Comparison of ENCODE assay signal across 8 mouse cellular contexts in genomic region chr19:10524784-10525105, GRCm38 (mm10). TPM values are rescaled to one million over a fixed set of nuclear protein-coding genes. Genes with fewer than 3 reads are reported as not detected.
DNase-seq lines count a peak whose midpoint lies in the region; ATAC-seq and TF ChIP-seq lines count a peak whose summit lies in the region.

No protein-coding gene starts in this region.

- no peaks in the 10 kb centered on the region for H3K27me3 ChIP-seq in liver, adult 2 months (ENCODE audit: control insufficient read depth, insufficient read depth, low read length)
- H3K27me3 ChIP-seq in embryonic facial prominence, embryonic 13.5 days = no peaks in the 10 kb centered on the region
- no peaks in the 10 kb centered on the region for H3K27me3 ChIP-seq in intestine, embryonic 16.5 days (replicated peaks; ENCODE audit: control insufficient read depth, insufficient read depth, low read length)
- H3K27me3 ChIP-seq in neural tube, embryonic 14.5 days (ENCODE audit: control insufficient read depth, insufficient read depth, low read length) = no peaks in the 10 kb centered on the region

- H3K4me3 ChIP-seq in liver, adult 2 months (ENCODE audit: insufficient read depth, low read depth, low read length) = peak overlapping the region; percentile 81
- H3K4me3 ChIP-seq in embryonic facial prominence, embryonic 13.5 days = peak overlapping the region; percentile 94
- H3K4me3 ChIP-seq in intestine, embryonic 16.5 days (ENCODE audit: low read length) = peak overlapping the region; percentile 93
- H3K4me3 ChIP-seq in neural tube, embryonic 14.5 days (ENCODE audit: low read depth, low read length) = peak overlapping the region; percentile 98

- peaks cover 15% of the 10 kb centered on the region for H3K36me3 ChIP-seq in liver, adult 2 months (ENCODE audit: control insufficient read depth, insufficient read depth, low read length)
- H3K36me3 ChIP-seq in embryonic facial prominence, embryonic 13.5 days = peaks cover 13% of the 10 kb centered on the region
- 0 out of 2 replicates have a peak, but pooled peaks cover 3% of the 10 kb centered on the region for H3K36me3 ChIP-seq in intestine, embryonic 16.5 days (ENCODE audit: control insufficient read depth, insufficient read depth, low read length)
- H3K36me3 ChIP-seq in neural tube, embryonic 14.5 days (ENCODE audit: control insufficient read depth, insufficient read depth, low read length) = no peaks in the 10 kb centered on the region

- H3K79me2 ChIP-seq in liver, adult 2 months (ENCODE audit: control insufficient read depth, insufficient read depth, low read length) = peaks cover 20% of the 10 kb centered on the region

- TF ChIP-seq CTCF in liver, adult 2 months (IDR thresholded peaks at IDR 0.05; ENCODE audit: low read depth, low read length) = no peak

- peak overlapping the region; percentile 63 for H3K27ac ChIP-seq in liver, adult 2 months (replicated peaks; ENCODE audit: insufficient read depth, low read depth, low read length)
- peak overlapping the region; percentile 98 for H3K27ac ChIP-seq in embryonic facial prominence, embryonic 13.5 days
- H3K27ac ChIP-seq in intestine, embryonic 16.5 days (ENCODE audit: low read length) = peak overlapping the region; percentile 100
- peak overlapping the region; percentile 96 for H3K27ac ChIP-seq in neural tube, embryonic 14.5 days (ENCODE audit: low read depth, low read length)

- no peaks in the 10 kb centered on the region for H3K9me3 ChIP-seq in embryonic facial prominence, embryonic 13.5 days
- no peaks in the 10 kb centered on the region for H3K9me3 ChIP-seq in intestine, embryonic 16.5 days (ENCODE audit: control insufficient read depth, low read length)
- H3K9me3 ChIP-seq in neural tube, embryonic 14.5 days (ENCODE audit: control insufficient read depth, low read length) = no peaks in the 10 kb centered on the region

- ATAC-seq in embryonic facial prominence, embryonic 13.5 days (ENCODE audit: insufficient number of reproducible peaks, insufficient read depth, low FRiP score, low TSS enrichment, low read depth) = no peak
- ATAC-seq in intestine, embryonic 16.5 days = no peak
- no peak; the same call in 1 of the 2 replicates for ATAC-seq in neural tube, embryonic 14.5 days (ENCODE audit: low read depth)

- H3K4me2 ChIP-seq in embryonic facial prominence, embryonic 13.5 days = peak overlapping the region; percentile 74
- H3K4me2 ChIP-seq in intestine, embryonic 16.5 days (ENCODE audit: low read depth, low read length) = peak overlapping the region; percentile 57
- H3K4me2 ChIP-seq in neural tube, embryonic 14.5 days (ENCODE audit: low read depth, low read length) = peak overlapping the region; percentile 80

- under 1% methylated on average over 19 of the region's 19 CpGs for WGBS in liver, adult 2 months
- whole genome bisulfite sequencing in embryonic facial prominence, embryonic 13.5 days = 0% methylated on average over 19 of the region's 19 CpGs
- under 1% methylated on average over 19 of the region's 19 CpGs for WGBS in intestine, embryonic 16.5 days
- WGBS in neural tube, embryonic 14.5 days = under 1% methylated on average over 19 of the region's 19 CpGs

- TF ChIP-seq POLR2A in liver, adult 2 months (IDR thresholded peaks at IDR 0.05; ENCODE audit: extremely low read depth, insufficient read depth, low read length) = 0 out of 2 replicates have a peak, but pooled peaks have one; percentile 54

- peak overlapping the region; percentile 81 for H3K9ac ChIP-seq in liver, adult 2 months (ENCODE audit: low read depth, low read length)
- H3K9ac ChIP-seq in embryonic facial prominence, embryonic 13.5 days = peak overlapping the region; percentile 99
- H3K9ac ChIP-seq in intestine, embryonic 16.5 days (ENCODE audit: low read depth, low read length) = peak overlapping the region; percentile 100
- H3K9ac ChIP-seq in neural tube, embryonic 14.5 days (replicated peaks; ENCODE audit: low read depth, low read length) = peak overlapping the region; percentile 98

- H3K4me1 ChIP-seq in liver, adult 2 months (ENCODE audit: control insufficient read depth, insufficient read depth, low read length) = peaks cover 6% of the 10 kb centered on the region; the same call in 1 of the 2 replicates
- peaks cover 26% of the 10 kb centered on the region for H3K4me1 ChIP-seq in embryonic facial prominence, embryonic 13.5 days
- peaks cover 15% of the 10 kb centered on the region for H3K4me1 ChIP-seq in intestine, embryonic 16.5 days (ENCODE audit: control insufficient read depth, insufficient read depth, low read length)
- H3K4me1 ChIP-seq in neural tube, embryonic 14.5 days (ENCODE audit: control insufficient read depth, insufficient read depth, low read length) = peaks cover 17% of the 10 kb centered on the region

- DNase-seq in liver, adult 2 months (ENCODE audit: extremely low read depth, low read depth, low spot score) = no peak
- DNase-seq in liver = no peak
- no peak for DNase-seq in cerebellum, postnatal 14 days
- DNase-seq in yolk sac, embryonic 10.5 days (ENCODE audit: low spot score) = no peak
- no peak for DNase-seq in gastrocnemius, postnatal 25 days

RNA-seq across cellular contexts. Expression of gene Cpsf7, which starts 0.3 kb away (rescaled TPM):
- 10.0 and 12.2 TPM in 2 replicates for total RNA-seq in liver, adult 2 months (2014; rRNA removed)
- 15.0 and 19.9 TPM in 2 replicates for polyA plus RNA-seq in liver, adult 2 months (2012; rRNA removed)
- polyA plus RNA-seq in embryonic facial prominence, embryonic 13.5 days (2015; fragmentation: Nextera tagmentation; extraction: Ambion mirVana) = 48.3 and 50.1 TPM in 2 replicates
- polyA plus RNA-seq in intestine, embryonic 16.5 days (2015; fragmentation: Nextera tagmentation; extraction: Ambion mirVana) = 29.7 and 30.9 TPM in 2 replicates
- polyA plus RNA-seq in neural tube, embryonic 14.5 days (2014; fragmentation: Nextera tagmentation; extraction: Ambion mirVana) = 61.7 and 67.5 TPM in 2 replicates
- 10 to 100 TPM; 18.0 to 18.5 TPM for total RNA-seq in gastrocnemius, postnatal 25 days (2021)

RNA-seq across cellular contexts. Expression of gene Sdhaf2, which starts 1.2 kb away (rescaled TPM):
- 23.3 and 29.6 TPM in 2 replicates for total RNA-seq in liver, adult 2 months (2014; rRNA removed)
- polyA plus RNA-seq in liver, adult 2 months (2012; rRNA removed) = 14.2 and 15.7 TPM in 2 replicates
- 59.9 and 63.5 TPM in 2 replicates for polyA plus RNA-seq in embryonic facial prominence, embryonic 13.5 days (2015; fragmentation: Nextera tagmentation; extraction: Ambion mirVana)
- polyA plus RNA-seq in intestine, embryonic 16.5 days (2015; fragmentation: Nextera tagmentation; extraction: Ambion mirVana) = 57.4 and 60.9 TPM in 2 replicates
- 67.8 and 73.3 TPM in 2 replicates for polyA plus RNA-seq in neural tube, embryonic 14.5 days (2014; fragmentation: Nextera tagmentation; extraction: Ambion mirVana)
- total RNA-seq in gastrocnemius, postnatal 25 days (2021) = 10 to 100 TPM; 49.0 to 54.0 TPM

RNA-seq across cellular contexts. Expression of gene Tmem216, which starts 31.3 kb away (rescaled TPM):
- 3.7 and 5.3 TPM in 2 replicates for total RNA-seq in liver, adult 2 months (2014; rRNA removed)
- 10.4 and 11.3 TPM in 2 replicates for polyA plus RNA-seq in liver, adult 2 months (2012; rRNA removed)
- polyA plus RNA-seq in embryonic facial prominence, embryonic 13.5 days (2015; fragmentation: Nextera tagmentation; extraction: Ambion mirVana) = 62.9 and 63.7 TPM in 2 replicates
- polyA plus RNA-seq in intestine, embryonic 16.5 days (2015; fragmentation: Nextera tagmentation; extraction: Ambion mirVana) = 25.9 and 28.4 TPM in 2 replicates
- 53.2 and 58.2 TPM in 2 replicates for polyA plus RNA-seq in neural tube, embryonic 14.5 days (2014; fragmentation: Nextera tagmentation; extraction: Ambion mirVana)
- total RNA-seq in gastrocnemius, postnatal 25 days (2021) = 1 to 10 TPM; 1.9 to 2.2 TPM

RNA-seq across cellular contexts. Expression of gene Ppp1r32, which starts 42.0 kb away (rescaled TPM):
- 0.13 TPM in 1 of 2 replicates, not detected in the other for total RNA-seq in liver, adult 2 months (2014; rRNA removed)
- polyA plus RNA-seq in liver, adult 2 months (2012; rRNA removed) = 0.06 and 0.09 TPM in 2 replicates
- polyA plus RNA-seq in embryonic facial prominence, embryonic 13.5 days (2015; fragmentation: Nextera tagmentation; extraction: Ambion mirVana) = 0.27 and 0.39 TPM in 2 replicates
- 2.0 and 3.4 TPM in 2 replicates for polyA plus RNA-seq in intestine, embryonic 16.5 days (2015; fragmentation: Nextera tagmentation; extraction: Ambion mirVana)
- polyA plus RNA-seq in neural tube, embryonic 14.5 days (2014; fragmentation: Nextera tagmentation; extraction: Ambion mirVana) = 0.32 and 1.0 TPM in 2 replicates
- under 1 TPM; 0.90 to 0.91 TPM for total RNA-seq in gastrocnemius, postnatal 25 days (2021)

RNA-seq across cellular contexts. Expression of gene Cyb561a3, which starts 52.2 kb away (rescaled TPM):
- total RNA-seq in liver, adult 2 months (2014; rRNA removed) = 8.9 and 13.8 TPM in 2 replicates
- polyA plus RNA-seq in liver, adult 2 months (2012; rRNA removed) = 29.7 and 32.5 TPM in 2 replicates
- 18.7 and 21.8 TPM in 2 replicates for polyA plus RNA-seq in embryonic facial prominence, embryonic 13.5 days (2015; fragmentation: Nextera tagmentation; extraction: Ambion mirVana)
- polyA plus RNA-seq in intestine, embryonic 16.5 days (2015; fragmentation: Nextera tagmentation; extraction: Ambion mirVana) = 22.5 and 23.0 TPM in 2 replicates
- 22.3 and 22.9 TPM in 2 replicates for polyA plus RNA-seq in neural tube, embryonic 14.5 days (2014; fragmentation: Nextera tagmentation; extraction: Ambion mirVana)
- 1 to 10 TPM; 4.5 to 6.2 TPM for total RNA-seq in gastrocnemius, postnatal 25 days (2021)
